Mouse (Mus musculus): ENCODE results near the gene Prss54.

DNA sequence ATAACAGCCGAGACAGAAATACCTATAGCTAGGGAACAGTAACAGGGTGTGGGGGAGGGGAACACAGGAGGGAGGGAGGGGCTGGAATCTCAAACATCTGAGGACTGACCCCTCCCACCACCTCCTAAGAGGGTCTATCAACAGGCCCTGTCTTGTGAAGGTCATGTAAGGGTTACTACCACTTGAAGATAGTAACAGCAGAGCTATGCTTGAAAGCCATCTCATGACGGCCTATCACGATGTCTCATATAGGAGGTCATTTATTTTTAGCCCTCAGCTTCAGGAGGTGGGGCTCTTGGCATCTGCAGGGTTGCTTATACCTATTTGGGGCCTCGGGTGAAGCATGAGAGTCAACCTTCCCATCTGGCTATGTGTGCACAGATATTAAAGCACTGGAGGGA lies 20.7 kb upstream of the Prss54 start:
- TF ChIP-seq POLR2A (IDR thresholded peaks at IDR 0.05; ENCODE audit: borderline replicate concordance, extremely low read depth, insufficient read depth, insufficient read length, poor library complexity, severe bottlenecking) (no peak), CTCF (IDR thresholded peaks at IDR 0.05; ENCODE audit: borderline replicate concordance, extremely low read depth, insufficient read depth, insufficient read length) (no peak)
